Mouse (Mus musculus) cerebellum, adult 2 months (tissue): ENCODE results near the gene Zfp626.

Experiments used
- CTCF ChIP-seq: fragments of 200-500 bp; IDR thresholded peaks from 2 replicates; pipeline ENCODE4 v1.5.1; 2011; ENCODE audit warnings: low read depth, mild to moderate bottlenecking, control low read depth, low read length, moderate library complexity, borderline replicate concordance; ENCODE audit not compliant: insufficient read depth
- POLR2A ChIP-seq: fragments of 200-500 bp; IDR thresholded peaks from 2 replicates; pipeline ENCODE4 v1.6.1; 2011; ENCODE audit warnings: low read length, control low read depth, borderline replicate concordance; ENCODE audit not compliant: insufficient read depth

- TF ChIP-seq CTCF (no peak), POLR2A (no peak)
These were observed 12.4 kb upstream of the Zfp626 start for GRCm38 (mm10) chr7:27794566-27794965.
